Mouse (Mus musculus): ENCODE measurements around the gene Col16a1.

DNA sequence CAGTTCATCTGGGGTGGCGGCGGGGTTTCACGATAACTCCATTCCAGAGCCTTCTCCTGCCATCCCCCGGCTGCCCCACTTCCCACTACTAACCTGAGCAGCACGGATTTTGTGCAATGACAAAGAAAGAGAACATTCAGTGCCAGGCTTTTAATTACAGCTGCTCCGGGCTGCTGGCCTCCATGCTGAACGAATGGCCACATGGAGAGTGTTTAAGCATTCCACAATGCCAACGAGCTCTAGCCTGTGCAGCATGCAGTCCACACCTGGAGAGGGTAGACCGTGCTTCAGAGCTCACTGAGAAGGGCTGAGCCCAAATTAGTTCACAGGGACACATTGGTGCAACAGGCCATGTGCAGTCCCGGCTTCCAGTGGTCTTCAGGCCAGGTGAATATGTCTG is 82.4 kb downstream of the Col16a1 start:
- TF ChIP-seq CTCF (IDR thresholded peaks at IDR 0.05) (no peak), EP300 (IDR thresholded peaks at IDR 0.05) (no peak)

Measured in lung, postnatal 0 days (tissue).